Mouse (Mus musculus): Measurements from ENCODE around the gene Foxl1. TPM values are rescaled to one million over a fixed set of nuclear protein-coding genes. Genes with fewer than 3 reads are reported as not detected.

Foxl1 gene
- polyA plus RNA-seq, 1 experiment from 2014 or later = not detected

Small RNA genes lying within 50 kb of the gene (microRNA-seq; reads per million reads assigned to microRNA genes)
- gene Gm27530 = not detected

Other genes with a start within 250 kb of the Foxl1 start
- gene Foxf1, start 43.6 kb upstream of the Foxl1 start, polyA plus RNA-seq (2014; fragmentation: Nextera tagmentation; extraction: Ambion mirVana) = 0.16 and 1.3 TPM in 2 replicates
- gene Mthfsd, start 19.5 kb upstream of the Foxl1 start, polyA plus RNA-seq (2014; fragmentation: Nextera tagmentation; extraction: Ambion mirVana) = 43.3 and 53.4 TPM in 2 replicates
- 0.16 and 3.3 TPM in 2 replicates for gene Foxc2, start 11.8 kb upstream of the Foxl1 start, polyA plus RNA-seq (2014; fragmentation: Nextera tagmentation; extraction: Ambion mirVana)

Data from neural tube, embryonic 14.5 days (tissue).